Mouse (Mus musculus): ENCODE data around the gene B130006D01Rik. TPM values are rescaled to one million over a fixed set of nuclear protein-coding genes. Genes with fewer than 3 reads are reported as not detected.

B130006D01Rik gene
- total and polyA plus RNA-seq, 3 experiments: 0.10 to 0.38 (median 0.15) TPM

- H3K36me3 ChIP-seq (replicated peaks in 1 of 2; ENCODE audit: control insufficient read depth in 1 of 2, insufficient read depth in 1 of 2, low read length in 1 of 2): peaks cover 0 to 9% of the 10 kb centered on the region in 2 experiments
- peaks cover 10 to 19% of the 10 kb centered on the region in 2 experiments for H3K4me1 ChIP-seq (ENCODE audit: control insufficient read depth in 1 of 2, insufficient read depth in 2 of 2)
- no peaks in the 10 kb centered on the region for H3K9me3 ChIP-seq (replicated peaks; ENCODE audit: low read length)
- H3K79me2 ChIP-seq (replicated peaks; ENCODE audit: control insufficient read depth, extremely low read depth, insufficient read depth, poor library complexity, severe bottlenecking): no peaks in the 10 kb centered on the region
- in situ Hi-C loops (cut with MboI; ENCODE audit: low pct_ligation_motif_present, low pct_unique_long_range_greater_than_20kb, low sequenced_read_pairs) (loop anchor here (10.0 kb wide), 1 partner anchor 256 kb away; no protein-coding TSS in a partner anchor), dilution Hi-C loops (cut with MboI; ENCODE audit: extremely low pct_ligation_motif_present, extremely low pct_unique_long_range_greater_than_20kb, low sequenced_read_pairs) (no loop called here)
- TF ChIP-seq MXI1 (IDR thresholded peaks at IDR 0.05; ENCODE audit: low read depth, low read length) (no peak), ELF1 (IDR thresholded peaks at IDR 0.05; ENCODE audit: low read depth, low read length) (peak; percentile 65), JUND (conservative IDR thresholded peaks at IDR 0.05; ENCODE audit: low read depth, low read length) (no peak), NRF1 (IDR thresholded peaks at IDR 0.05; ENCODE audit: low read depth, low read length) (no peak), USF2 (conservative IDR thresholded peaks at IDR 0.05; ENCODE audit: low read depth, low read length) (no peak), PAX5 (IDR thresholded peaks at IDR 0.05; ENCODE audit: low read length) (no peak), MYC (IDR thresholded peaks at IDR 0.05; ENCODE audit: low read depth, low read length) (0 out of 2 replicates have a peak, but pooled peaks have one; percentile 40), TCF12 (IDR thresholded peaks at IDR 0.05; ENCODE audit: low read depth, low read length) (no peak)
- H3K4me2 ChIP-seq (ENCODE audit: insufficient read depth, low read depth, poor library complexity, severe bottlenecking): no peak overlapping the region
- H3K27ac ChIP-seq (ENCODE audit: insufficient read depth, low read depth): no peak overlapping the region
- peak; percentile 67 for DNase-seq (ENCODE audit: extremely low read depth)
- H3K9ac ChIP-seq (ENCODE audit: insufficient read depth, low read depth): 0 out of 2 replicates have a peak overlapping the region, but pooled peaks have one; percentile 1
- no peaks in the 10 kb centered on the region for H3K27me3 ChIP-seq (replicated peaks)
- no peak overlapping the region for H3K4me3 ChIP-seq (replicated peaks in 1 of 3; ENCODE audit: low read depth in 2 of 3, low read length in 2 of 3, poor library complexity in 1 of 3)
Observed at GRCm38 (mm10) chr11:95688515-95688914, 34.9 kb upstream of the B130006D01Rik start.

GRCm38 (mm10) chr11:95688981-95689380, 34.4 kb upstream of the B130006D01Rik start:
- no peak overlapping the region for H3K4me2 ChIP-seq (ENCODE audit: insufficient read depth, low read depth, poor library complexity, severe bottlenecking)
- H3K9me3 ChIP-seq (replicated peaks; ENCODE audit: low read length): no peaks in the 10 kb centered on the region
- dilution Hi-C loops (cut with MboI; ENCODE audit: extremely low pct_ligation_motif_present, extremely low pct_unique_long_range_greater_than_20kb, low sequenced_read_pairs): no loop called here
- H3K27ac ChIP-seq (ENCODE audit: insufficient read depth, low read depth): no peak overlapping the region
- no peaks in the 10 kb centered on the region for H3K27me3 ChIP-seq (replicated peaks)
- H3K4me1 ChIP-seq (ENCODE audit: control insufficient read depth in 1 of 2, insufficient read depth in 2 of 2): peaks cover 10 to 19% of the 10 kb centered on the region in 2 experiments
- in situ Hi-C loops (cut with MboI; ENCODE audit: low pct_ligation_motif_present, low pct_unique_long_range_greater_than_20kb, low sequenced_read_pairs): loop anchor here (10.0 kb wide), 1 partner anchor 256 kb away; no protein-coding TSS in a partner anchor
- H3K9ac ChIP-seq (ENCODE audit: insufficient read depth, low read depth): no peak overlapping the region
- no peak for TF ChIP-seq ETS1 (conservative IDR thresholded peaks at IDR 0.05; ENCODE audit: low read depth, low read length)
- TF ChIP-seq ELF1 (IDR thresholded peaks at IDR 0.05; ENCODE audit: low read depth, low read length): no peak
- no peak for TF ChIP-seq EP300 (IDR thresholded peaks at IDR 0.05; ENCODE audit: low read length)
- H3K79me2 ChIP-seq (replicated peaks; ENCODE audit: control insufficient read depth, extremely low read depth, insufficient read depth, poor library complexity, severe bottlenecking): no peaks in the 10 kb centered on the region
- H3K4me3 ChIP-seq (replicated peaks in 1 of 3; ENCODE audit: low read depth in 2 of 3, low read length in 2 of 3, poor library complexity in 1 of 3): no peak overlapping the region
- peaks cover 0 to 5% of the 10 kb centered on the region in 2 experiments for H3K36me3 ChIP-seq (replicated peaks in 1 of 2; ENCODE audit: control insufficient read depth in 1 of 2, insufficient read depth in 1 of 2, low read length in 1 of 2)
- no peak for DNase-seq (ENCODE audit: extremely low read depth)

GRCm38 (mm10) chr11:95689544-95689943, 33.8 kb upstream of the B130006D01Rik start:
- no peak for TF ChIP-seq POLR2AphosphoS2 (IDR thresholded peaks at IDR 0.05; ENCODE audit: low read depth, low read length)
- no peak for TF ChIP-seq USF2 (conservative IDR thresholded peaks at IDR 0.05; ENCODE audit: low read depth, low read length)
- TF ChIP-seq USF1 (IDR thresholded peaks at IDR 0.05; ENCODE audit: low read depth, low read length): no peak
- TF ChIP-seq TBP (conservative IDR thresholded peaks at IDR 0.05; ENCODE audit: low read depth, low read length): no peak
- no peak for TF ChIP-seq NELFE (IDR thresholded peaks at IDR 0.05; ENCODE audit: low read depth, low read length)
- TF ChIP-seq HCFC1 (IDR thresholded peaks at IDR 0.05; ENCODE audit: low read depth, low read length): no peak
- TF ChIP-seq TCF12 (IDR thresholded peaks at IDR 0.05; ENCODE audit: low read depth, low read length): no peak
- TF ChIP-seq JUND (conservative IDR thresholded peaks at IDR 0.05; ENCODE audit: low read depth, low read length): no peak
- no peak for TF ChIP-seq CHD2 (IDR thresholded peaks at IDR 0.05; ENCODE audit: low read length)
- no peak for TF ChIP-seq KAT2A (IDR thresholded peaks at IDR 0.05; ENCODE audit: insufficient replicate concordance, low read length)
- H3K27me3 ChIP-seq (replicated peaks): no peaks in the 10 kb centered on the region
- no peak overlapping the region for H3K4me3 ChIP-seq (replicated peaks in 1 of 3; ENCODE audit: low read depth in 2 of 3, low read length in 2 of 3, poor library complexity in 1 of 3)
- dilution Hi-C loops (cut with MboI; ENCODE audit: extremely low pct_ligation_motif_present, extremely low pct_unique_long_range_greater_than_20kb, low sequenced_read_pairs): no loop called here
- no peaks in the 10 kb centered on the region for H3K79me2 ChIP-seq (replicated peaks; ENCODE audit: control insufficient read depth, extremely low read depth, insufficient read depth, poor library complexity, severe bottlenecking)
- peaks cover 10 to 19% of the 10 kb centered on the region in 2 experiments for H3K4me1 ChIP-seq (ENCODE audit: control insufficient read depth in 1 of 2, insufficient read depth in 2 of 2)
- no peak for DNase-seq (ENCODE audit: extremely low read depth)
- H3K36me3 ChIP-seq (replicated peaks in 1 of 2; ENCODE audit: control insufficient read depth in 1 of 2, insufficient read depth in 1 of 2, low read length in 1 of 2): no peaks in the 10 kb centered on the region
- H3K4me2 ChIP-seq (ENCODE audit: insufficient read depth, low read depth, poor library complexity, severe bottlenecking): no peak overlapping the region
- H3K9me3 ChIP-seq (replicated peaks; ENCODE audit: low read length): no peaks in the 10 kb centered on the region
- in situ Hi-C loops (cut with MboI; ENCODE audit: low pct_ligation_motif_present, low pct_unique_long_range_greater_than_20kb, low sequenced_read_pairs): loop anchor here (10.0 kb wide), 1 partner anchor 255 kb away; no protein-coding TSS in a partner anchor
- no peak overlapping the region for H3K27ac ChIP-seq (ENCODE audit: insufficient read depth, low read depth)
- no peak overlapping the region for H3K9ac ChIP-seq (ENCODE audit: insufficient read depth, low read depth)

Measured in CH12.LX (cell line).